In genomic region chr8:46881348-46881747, GRCm38 (mm10) we compare ENCODE assay signal across 16 mouse cellular contexts.
A peak's percentile ranks its signal among the peaks of the same experiment; 100 is the strongest.
DNase-seq lines count a peak whose midpoint lies in the region; ATAC-seq and TF ChIP-seq lines count a peak whose summit lies in the region.
"Had no signal": no experiment of that assay in that cellular context is flagged by ENCODE, and none has a peak within 500 bp of the region (broad histone marks: within the 10 kb centered on the region; RNA-seq: fewer than 3 reads in every experiment).

No protein-coding gene starts in this region.

- DNase-seq in heart, adult 11 months: peak; percentile 90
- peak; percentile 54 for DNase-seq in CD4-positive, CD25-positive, alpha-beta regulatory T cell, adult 2 months (ENCODE audit: low read depth, low spot score)
- peak in 1 of 2 experiments; percentile 38 for DNase-seq in spleen, adult 2 months (ENCODE audit: low read depth in 1 of 2, low spot score in 2 of 2)
- no peak for DNase-seq in frontal cortex, postnatal 25 days (ENCODE audit: low spot score in 2 of 2)
- DNase-seq: cerebellum, adult 2 months; heart, postnatal 14 days; kidney, postnatal 10 days; liver, embryonic 13.5 days; lung, postnatal 10 days had no signal

- H3K9me3 ChIP-seq in heart, embryonic 11.5 days (replicated peaks; ENCODE audit: control insufficient read depth, low read length): no peaks in the 10 kb centered on the region
- H3K9me3 ChIP-seq in forebrain, embryonic 16.5 days (ENCODE audit: control insufficient read depth, low read length): no peaks in the 10 kb centered on the region
- no peaks in the 10 kb centered on the region for H3K9me3 ChIP-seq in kidney, embryonic 15.5 days (replicated peaks)
- H3K9me3 ChIP-seq: liver, embryonic 13.5 days; neural tube, embryonic 13.5 days had no signal

- no peak for TF ChIP-seq POLR2A in spleen, adult 2 months (IDR thresholded peaks at IDR 0.05; ENCODE audit: low read depth, low read length)

- no peak overlapping the region for H3K4me2 ChIP-seq in heart, embryonic 11.5 days
- no peak overlapping the region for H3K4me2 ChIP-seq in forebrain, embryonic 16.5 days (ENCODE audit: low read length)
- H3K4me2 ChIP-seq in kidney, embryonic 15.5 days: no peak overlapping the region
- H3K4me2 ChIP-seq: liver, embryonic 13.5 days; neural tube, embryonic 13.5 days had no signal

- no peaks in the 10 kb centered on the region for H3K36me3 ChIP-seq in heart, embryonic 11.5 days (ENCODE audit: control insufficient read depth, insufficient read depth, low read length)
- no peaks in the 10 kb centered on the region for H3K36me3 ChIP-seq in spleen, adult 2 months (ENCODE audit: control insufficient read depth, insufficient read depth, low read length)
- H3K36me3 ChIP-seq in forebrain, embryonic 16.5 days (ENCODE audit: control insufficient read depth, insufficient read depth): no peaks in the 10 kb centered on the region
- H3K36me3 ChIP-seq in kidney, embryonic 15.5 days: no peaks in the 10 kb centered on the region
- H3K36me3 ChIP-seq: liver, embryonic 13.5 days; neural tube, embryonic 13.5 days had no signal

- no peaks in the 10 kb centered on the region for H3K27me3 ChIP-seq in heart, embryonic 11.5 days (ENCODE audit: control insufficient read depth, insufficient read depth, low read length)
- no peaks in the 10 kb centered on the region for H3K27me3 ChIP-seq in spleen, adult 2 months (ENCODE audit: control insufficient read depth, insufficient read depth, low read length)
- H3K27me3 ChIP-seq in forebrain, embryonic 16.5 days (replicated peaks; ENCODE audit: control insufficient read depth, insufficient read depth, low read length): no peaks in the 10 kb centered on the region
- no peaks in the 10 kb centered on the region for H3K27me3 ChIP-seq in kidney, embryonic 15.5 days
- H3K27me3 ChIP-seq: liver, embryonic 13.5 days; neural tube, embryonic 13.5 days had no signal

- H3K4me3 ChIP-seq in heart, embryonic 11.5 days (ENCODE audit: low read depth, low read length): no peak overlapping the region
- no peak overlapping the region for H3K4me3 ChIP-seq in spleen, adult 2 months (ENCODE audit: extremely low read depth, insufficient read depth, insufficient read length)
- no peak overlapping the region for H3K4me3 ChIP-seq in forebrain, embryonic 16.5 days (replicated peaks; ENCODE audit: low read length)
- H3K4me3 ChIP-seq in kidney, embryonic 15.5 days (replicated peaks): no peak overlapping the region
- H3K4me3 ChIP-seq: erythroblast, embryonic 14.5 days; liver, embryonic 13.5 days; neural tube, embryonic 13.5 days had no signal

- H3K4me1 ChIP-seq in heart, embryonic 11.5 days (ENCODE audit: control insufficient read depth, insufficient read depth, low read length): no peaks in the 10 kb centered on the region
- H3K4me1 ChIP-seq in spleen, adult 2 months (ENCODE audit: control insufficient read depth, insufficient read depth, insufficient read length): peaks cover 8% of the 10 kb centered on the region
- H3K4me1 ChIP-seq in forebrain, embryonic 16.5 days (replicated peaks; ENCODE audit: control insufficient read depth, insufficient read depth, low read length): no peaks in the 10 kb centered on the region
- H3K4me1 ChIP-seq in kidney, embryonic 15.5 days: peaks cover 5% of the 10 kb centered on the region; the same call in 1 of the 2 replicates
- H3K4me1 ChIP-seq: liver, embryonic 13.5 days had no signal

- TF ChIP-seq CTCF in spleen, adult 2 months (IDR thresholded peaks at IDR 0.05; ENCODE audit: extremely low read depth, insufficient read depth, insufficient read length, insufficient replicate concordance): no peak

- H3K9ac ChIP-seq in heart, embryonic 11.5 days (ENCODE audit: low read depth, low read length): no peak overlapping the region
- no peak overlapping the region for H3K9ac ChIP-seq in forebrain, embryonic 16.5 days (replicated peaks; ENCODE audit: low read depth, low read length)
- H3K9ac ChIP-seq in kidney, embryonic 15.5 days: no peak overlapping the region
- H3K9ac ChIP-seq: liver, embryonic 13.5 days; neural tube, embryonic 13.5 days had no signal

- 81% methylated on average over 6 of the region's 6 CpGs for WGBS in heart, embryonic 11.5 days (ENCODE audit: insufficient replicate concordance)
- 47% methylated on average over 6 of the region's 6 CpGs for WGBS in spleen, adult 2 months
- 60% methylated on average over 6 of the region's 6 CpGs for WGBS in forebrain, embryonic 16.5 days
- WGBS in kidney, embryonic 15.5 days: 86% methylated on average over 6 of the region's 6 CpGs

- no peak for ATAC-seq in heart, embryonic 11.5 days (replicated peaks; ENCODE audit: insufficient number of reproducible peaks, low FRiP score, low TSS enrichment)
- peak; percentile 67 for ATAC-seq in inflammation-experienced regulatory T-cells, adult 6 months
- no peak for ATAC-seq in forebrain, embryonic 16.5 days
- no peak for ATAC-seq in kidney, embryonic 15.5 days (replicated peaks; ENCODE audit: low FRiP score)
- ATAC-seq: hindbrain, embryonic 16.5 days had no signal

- H3K27ac ChIP-seq in heart, embryonic 11.5 days (ENCODE audit: low read depth, low read length): no peak overlapping the region
- H3K27ac ChIP-seq in spleen, adult 2 months (ENCODE audit: insufficient read depth, low read length): peak overlapping the region; percentile 18; the same call in 1 of the 2 replicates
- H3K27ac ChIP-seq in forebrain, embryonic 16.5 days (ENCODE audit: low read length): no peak overlapping the region
- no peak overlapping the region for H3K27ac ChIP-seq in kidney, embryonic 15.5 days
- H3K27ac ChIP-seq: liver, embryonic 13.5 days; neural tube, embryonic 13.5 days had no signal

Comparison
In these comparisons a context has a peak if more than half of its experiments do, and no peak if none do; other contexts are left out.
1. DNase-seq: peak in heart, adult 11 months (single experiment) and CD4-positive, CD25-positive, alpha-beta regulatory T cell, adult 2 months (single experiment); none in frontal cortex, postnatal 25 days (0 of 2).